In genomic region chr5:24598570-24599006, GRCm38 (mm10) we compare ENCODE assay signal across 8 mouse cellular contexts. TPM values are rescaled to one million over a fixed set of nuclear protein-coding genes. Genes with fewer than 3 reads are reported as not detected.
DNase-seq lines count a peak whose midpoint lies in the region; ATAC-seq and TF ChIP-seq lines count a peak whose summit lies in the region.
"Had no signal": no experiment of that assay in that cellular context is flagged by ENCODE, and none has a peak within 500 bp of the region (broad histone marks: within the 10 kb centered on the region; RNA-seq: fewer than 3 reads in every experiment).

No protein-coding gene starts in this region.

- no peaks in the 10 kb centered on the region for H3K36me3 ChIP-seq in ES-Bruce4 (ENCODE audit: control insufficient read depth, insufficient read depth, low read length, poor library complexity, severe bottlenecking)
- peaks cover 29% of the 10 kb centered on the region for H3K36me3 ChIP-seq in embryonic facial prominence, embryonic 13.5 days
- peaks cover 26% of the 10 kb centered on the region for H3K36me3 ChIP-seq in heart, embryonic 15.5 days
- peaks cover 7% of the 10 kb centered on the region; the same call in 1 of the 2 replicates for H3K36me3 ChIP-seq in stomach, postnatal 0 days (ENCODE audit: control insufficient read depth, insufficient read depth, low read length)

- H3K27ac ChIP-seq in ES-Bruce4 (ENCODE audit: insufficient read depth, low read length) = no peak overlapping the region
- no peak overlapping the region for H3K27ac ChIP-seq in embryonic facial prominence, embryonic 13.5 days
- H3K27ac ChIP-seq in heart, embryonic 15.5 days = peak overlapping the region; percentile 38; the same call in 1 of the 2 replicates
- H3K27ac ChIP-seq in stomach, postnatal 0 days (replicated peaks) = no peak overlapping the region

- WGBS in embryonic facial prominence, embryonic 13.5 days = under 1% methylated on average over 40 of the region's 41 CpGs
- 1% methylated on average over 41 of the region's 41 CpGs for WGBS in heart, embryonic 15.5 days
- under 1% methylated on average over 29 of the region's 41 CpGs for WGBS in stomach, postnatal 0 days

- peak; percentile 43 for TF ChIP-seq CTCF in ES-Bruce4 (IDR thresholded peaks at IDR 0.05; ENCODE audit: low read depth, low read length)
- TF ChIP-seq CTCF in stomach, postnatal 0 days (IDR thresholded peaks at IDR 0.05; ENCODE audit: low read depth) = peak; percentile 69

- peaks cover 12% of the 10 kb centered on the region for H3K27me3 ChIP-seq in ES-Bruce4 (ENCODE audit: control insufficient read depth, insufficient read depth, low read length, poor library complexity, severe bottlenecking)
- no peaks in the 10 kb centered on the region; the same call in 1 of the 2 replicates for H3K27me3 ChIP-seq in embryonic facial prominence, embryonic 13.5 days
- no peaks in the 10 kb centered on the region for H3K27me3 ChIP-seq in heart, embryonic 15.5 days
- H3K27me3 ChIP-seq in stomach, postnatal 0 days (ENCODE audit: control insufficient read depth, insufficient read depth, low read length) = no peaks in the 10 kb centered on the region

- no peak for TF ChIP-seq POLR2A in ES-Bruce4 (IDR thresholded peaks at IDR 0.05; ENCODE audit: insufficient read depth, low read length)

- no peaks in the 10 kb centered on the region for H3K4me1 ChIP-seq in ES-Bruce4 (ENCODE audit: control insufficient read depth, insufficient read depth, low read length)
- peaks cover 58% of the 10 kb centered on the region for H3K4me1 ChIP-seq in embryonic facial prominence, embryonic 13.5 days
- H3K4me1 ChIP-seq in heart, embryonic 15.5 days (replicated peaks) = peaks cover 60% of the 10 kb centered on the region
- peaks cover 8% of the 10 kb centered on the region for H3K4me1 ChIP-seq in stomach, postnatal 0 days (replicated peaks; ENCODE audit: control insufficient read depth, insufficient read depth)

- no peaks in the 10 kb centered on the region for H3K9me3 ChIP-seq in ES-Bruce4 (replicated peaks; ENCODE audit: control insufficient read depth, insufficient read depth, low read length, poor library complexity, severe bottlenecking)
- no peaks in the 10 kb centered on the region for H3K9me3 ChIP-seq in embryonic facial prominence, embryonic 13.5 days
- no peaks in the 10 kb centered on the region for H3K9me3 ChIP-seq in heart, embryonic 15.5 days (replicated peaks)
- H3K9me3 ChIP-seq in stomach, postnatal 0 days (ENCODE audit: control insufficient read depth, low read length) = no peaks in the 10 kb centered on the region

- peak overlapping the region; percentile 68 for H3K9ac ChIP-seq in ES-Bruce4 (ENCODE audit: low read depth, poor library complexity, severe bottlenecking)
- H3K9ac ChIP-seq in embryonic facial prominence, embryonic 13.5 days = peak overlapping the region; percentile 72
- peak overlapping the region; percentile 63 for H3K9ac ChIP-seq in heart, embryonic 15.5 days
- peak overlapping the region; percentile 61 for H3K9ac ChIP-seq in stomach, postnatal 0 days (ENCODE audit: low read length)

- H3K4me3 ChIP-seq in ES-Bruce4 (ENCODE audit: low read depth, low read length) = peak overlapping the region; percentile 76
- peak overlapping the region; percentile 53 for H3K4me3 ChIP-seq in embryonic facial prominence, embryonic 13.5 days
- H3K4me3 ChIP-seq in heart, embryonic 15.5 days = peak overlapping the region; percentile 56
- peak overlapping the region; percentile 47 for H3K4me3 ChIP-seq in stomach, postnatal 0 days (ENCODE audit: low read depth, low read length)

- TF ChIP-seq EP300 in ES-Bruce4 (IDR thresholded peaks at IDR 0.05; ENCODE audit: insufficient read depth, low read depth, low read length) = no peak
- no peak for TF ChIP-seq EP300 in stomach, postnatal 0 days (optimal IDR thresholded peaks at IDR 0.05)

- ATAC-seq in embryonic facial prominence, embryonic 13.5 days (ENCODE audit: insufficient number of reproducible peaks, insufficient read depth, low FRiP score, low TSS enrichment, low read depth) = no peak
- no peak for ATAC-seq in heart, embryonic 15.5 days (replicated peaks; ENCODE audit: insufficient number of reproducible peaks, insufficient read depth, low FRiP score, low read depth)
- ATAC-seq in megakaryocyte progenitor cell, adult 5-6 weeks (replicated peaks; ENCODE audit: poor library complexity) = peak; percentile 30; the same call in 1 of the 2 replicates
- ATAC-seq in stomach, postnatal 0 days (ENCODE audit: low FRiP score, low TSS enrichment) = peak; percentile 17; the same call in 1 of the 2 replicates

- peak; percentile 61 for DNase-seq in WW6 (ENCODE audit: low read depth, low spot score)
- peak; percentile 68 to 81 for DNase-seq in kidney, postnatal 25 days
- DNase-seq in stomach, postnatal 0 days (ENCODE audit: low spot score) = peak; percentile 75

- H3K4me2 ChIP-seq in embryonic facial prominence, embryonic 13.5 days = peak overlapping the region; percentile 95
- peak overlapping the region; percentile 93 for H3K4me2 ChIP-seq in heart, embryonic 15.5 days
- peak overlapping the region; percentile 89 for H3K4me2 ChIP-seq in stomach, postnatal 0 days (replicated peaks; ENCODE audit: low read depth)

RNA-seq across cellular contexts. Expression of gene Chpf2, which starts 12.0 kb away (rescaled TPM):
- polyA plus RNA-seq in ES-Bruce4 (2011; ENCODE audit: insufficient read depth, insufficient read length, low read depth, missing spikeins) = 5.7 and 8.3 TPM in 2 replicates
- 24.2 and 26.4 TPM in 2 replicates for polyA plus RNA-seq in embryonic facial prominence, embryonic 13.5 days (2015; fragmentation: Nextera tagmentation; extraction: Ambion mirVana)
- polyA plus RNA-seq in heart, embryonic 15.5 days (2015; fragmentation: Nextera tagmentation; extraction: Ambion mirVana) = 13.1 and 18.5 TPM in 2 replicates
- 4.7 and 5.9 TPM in 2 replicates for total RNA-seq in megakaryocyte progenitor cell, adult 5-6 weeks (2015)
- 12.4 and 35.1 TPM in 2 replicates for total RNA-seq in megakaryocyte progenitor cell, adult 5-6 weeks (2017)
- 18.2 and 19.2 TPM in 2 replicates for polyA plus RNA-seq in stomach, postnatal 0 days (2015; fragmentation: Nextera tagmentation; extraction: Ambion mirVana)

RNA-seq across cellular contexts. Expression of gene Abcf2, which starts 21.3 kb away (rescaled TPM):
- 113 and 120 TPM in 2 replicates for polyA plus RNA-seq in ES-Bruce4 (2011; ENCODE audit: insufficient read depth, insufficient read length, low read depth, missing spikeins)
- polyA plus RNA-seq in embryonic facial prominence, embryonic 13.5 days (2015; fragmentation: Nextera tagmentation; extraction: Ambion mirVana) = 112 and 115 TPM in 2 replicates
- polyA plus RNA-seq in heart, embryonic 15.5 days (2015; fragmentation: Nextera tagmentation; extraction: Ambion mirVana) = 55.7 and 71.7 TPM in 2 replicates
- total RNA-seq in megakaryocyte progenitor cell, adult 5-6 weeks (2015) = 45.4 and 46.0 TPM in 2 replicates
- 113 and 115 TPM in 2 replicates for total RNA-seq in megakaryocyte progenitor cell, adult 5-6 weeks (2017)
- polyA plus RNA-seq in stomach, postnatal 0 days (2015; fragmentation: Nextera tagmentation; extraction: Ambion mirVana) = 45.2 and 45.3 TPM in 2 replicates

RNA-seq across cellular contexts. Expression of gene Smarcd3, which starts 25.6 kb away (rescaled TPM):
- polyA plus RNA-seq in ES-Bruce4 (2011; ENCODE audit: insufficient read depth, insufficient read length, low read depth, missing spikeins) = 1.5 and 1.9 TPM in 2 replicates
- 37.4 and 43.5 TPM in 2 replicates for polyA plus RNA-seq in embryonic facial prominence, embryonic 13.5 days (2015; fragmentation: Nextera tagmentation; extraction: Ambion mirVana)
- polyA plus RNA-seq in heart, embryonic 15.5 days (2015; fragmentation: Nextera tagmentation; extraction: Ambion mirVana) = 50.9 and 57.2 TPM in 2 replicates
- not detected in 2 replicates for total RNA-seq in megakaryocyte progenitor cell, adult 5-6 weeks (2015)
- total RNA-seq in megakaryocyte progenitor cell, adult 5-6 weeks (2017) = 0.08 TPM in 1 of 2 replicates, not detected in the other
- polyA plus RNA-seq in stomach, postnatal 0 days (2015; fragmentation: Nextera tagmentation; extraction: Ambion mirVana) = 13.3 and 17.8 TPM in 2 replicates

RNA-seq across cellular contexts. Expression of gene 4931409K22Rik, which starts 42.0 kb away (rescaled TPM):
- not detected in 2 replicates for polyA plus RNA-seq in ES-Bruce4 (2011; ENCODE audit: insufficient read depth, insufficient read length, low read depth, missing spikeins)
- 0.11 TPM in 1 of 2 replicates, not detected in the other for polyA plus RNA-seq in embryonic facial prominence, embryonic 13.5 days (2015; fragmentation: Nextera tagmentation; extraction: Ambion mirVana)
- 0.09 TPM in 1 of 2 replicates, not detected in the other for polyA plus RNA-seq in heart, embryonic 15.5 days (2015; fragmentation: Nextera tagmentation; extraction: Ambion mirVana)
- total RNA-seq in megakaryocyte progenitor cell, adult 5-6 weeks (2015) = not detected in 2 replicates
- total RNA-seq in megakaryocyte progenitor cell, adult 5-6 weeks (2017) = not detected in 2 replicates
- polyA plus RNA-seq in stomach, postnatal 0 days (2015; fragmentation: Nextera tagmentation; extraction: Ambion mirVana) = 0.08 TPM in 1 of 2 replicates, not detected in the other
- total RNA-seq: left cerebral cortex, adult 18-20 months had no signal

RNA-seq across cellular contexts. Expression of gene Asb10, which starts 57.8 kb away (rescaled TPM):
- polyA plus RNA-seq in ES-Bruce4 (2011; ENCODE audit: insufficient read depth, insufficient read length, low read depth, missing spikeins) = not detected in 2 replicates
- 0.56 and 0.63 TPM in 2 replicates for polyA plus RNA-seq in embryonic facial prominence, embryonic 13.5 days (2015; fragmentation: Nextera tagmentation; extraction: Ambion mirVana)
- polyA plus RNA-seq in heart, embryonic 15.5 days (2015; fragmentation: Nextera tagmentation; extraction: Ambion mirVana) = 7.0 and 7.4 TPM in 2 replicates
- total RNA-seq in megakaryocyte progenitor cell, adult 5-6 weeks (2015) = not detected in 2 replicates
- total RNA-seq in megakaryocyte progenitor cell, adult 5-6 weeks (2017) = not detected in 2 replicates
- polyA plus RNA-seq in stomach, postnatal 0 days (2015; fragmentation: Nextera tagmentation; extraction: Ambion mirVana) = 0.21 and 0.25 TPM in 2 replicates
- total RNA-seq: left cerebral cortex, adult 18-20 months had no signal

Comparison
In these comparisons a context has a peak if more than half of its experiments do, and no peak if none do; other contexts are left out.
1. ATAC-seq: peak in megakaryocyte progenitor cell, adult 5-6 weeks (single experiment) and stomach, postnatal 0 days (single experiment); none in embryonic facial prominence, embryonic 13.5 days (single experiment) and heart, embryonic 15.5 days (single experiment).
2. Peak in every context shown above with its lines, with median percentiles within 50 percentile points of each other: H3K4me3 ChIP-seq, H3K9ac ChIP-seq, DNase-seq and H3K4me2 ChIP-seq.